Mouse (Mus musculus): ENCODE results near the gene Fbxl17.

The Fbxl17 gene

DNA sequence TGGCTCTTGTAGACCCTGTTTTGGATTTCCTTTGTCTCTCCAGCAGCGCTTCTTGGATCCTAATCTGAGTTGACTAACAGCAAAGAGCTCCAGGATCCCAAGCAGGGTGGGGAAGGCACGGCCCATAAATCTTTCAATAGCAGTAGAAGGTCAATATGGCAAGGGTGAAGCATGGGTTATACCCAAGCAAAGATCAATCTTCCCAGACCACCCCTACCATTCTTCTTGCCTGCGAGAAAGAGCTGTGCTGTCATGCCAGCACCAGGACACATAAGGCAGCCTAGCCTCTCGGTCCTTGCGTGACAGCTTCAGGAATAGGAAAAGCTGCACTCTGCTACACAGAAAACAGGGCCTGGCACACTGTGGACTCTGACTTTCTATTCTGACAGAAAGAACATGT is 279.0 kb downstream of the Fbxl17 start:
- DNase-seq (ENCODE audit: low read depth, low spot score) = no peak

- DNase-seq (ENCODE audit: low read depth, low spot score) = no peak
These were observed 282.8 kb downstream of the Fbxl17 start for GRCm38 (mm10) chr17:63217016-63217415.

- no peak for DNase-seq (ENCODE audit: low read depth, low spot score)
These were observed 287.8 kb downstream of the Fbxl17 start for GRCm38 (mm10) chr17:63212018-63212417.

DNA sequence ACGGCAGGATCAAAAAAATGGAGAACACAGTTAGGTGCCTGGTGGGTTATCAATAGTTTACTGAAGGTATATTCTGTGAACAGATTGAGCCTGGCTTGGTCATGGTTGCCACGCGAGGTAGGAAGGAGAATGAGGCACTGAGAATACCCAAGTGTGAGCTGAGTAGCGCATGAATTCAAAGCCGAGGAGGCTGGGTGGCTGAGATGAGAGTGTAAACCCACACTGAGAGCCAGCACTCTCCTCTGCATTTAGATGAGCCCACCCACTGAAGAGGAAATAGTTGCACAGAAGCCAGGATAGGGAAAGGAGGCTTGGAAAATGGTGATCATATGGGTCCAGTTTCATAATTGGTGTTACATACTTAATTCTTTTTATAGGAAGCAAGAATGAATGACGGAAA is 290.7 kb downstream of the Fbxl17 start:
- DNase-seq (ENCODE audit: low read depth, low spot score) = no peak

DNA sequence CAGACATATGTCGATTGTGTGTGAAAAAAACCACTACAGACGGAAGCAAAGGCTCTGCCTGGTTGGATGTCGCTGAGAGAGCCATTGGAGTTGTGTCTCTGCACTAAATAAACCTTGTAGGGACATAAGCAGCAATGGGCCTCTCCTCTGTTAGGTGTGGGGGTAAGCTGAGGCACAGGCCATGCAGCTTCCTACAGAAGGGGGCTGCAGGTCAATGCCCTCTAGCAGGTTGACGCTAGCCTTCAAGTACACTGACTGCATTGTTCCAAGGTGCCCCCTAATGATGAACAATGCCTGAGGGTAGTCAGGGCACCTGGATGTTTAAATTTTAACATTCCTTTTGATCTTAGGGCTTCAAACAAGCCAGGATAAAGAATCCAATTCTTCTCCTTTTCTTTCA is 291.5 kb downstream of the Fbxl17 start:
- no peak for DNase-seq (ENCODE audit: low read depth, low spot score)

DNA sequence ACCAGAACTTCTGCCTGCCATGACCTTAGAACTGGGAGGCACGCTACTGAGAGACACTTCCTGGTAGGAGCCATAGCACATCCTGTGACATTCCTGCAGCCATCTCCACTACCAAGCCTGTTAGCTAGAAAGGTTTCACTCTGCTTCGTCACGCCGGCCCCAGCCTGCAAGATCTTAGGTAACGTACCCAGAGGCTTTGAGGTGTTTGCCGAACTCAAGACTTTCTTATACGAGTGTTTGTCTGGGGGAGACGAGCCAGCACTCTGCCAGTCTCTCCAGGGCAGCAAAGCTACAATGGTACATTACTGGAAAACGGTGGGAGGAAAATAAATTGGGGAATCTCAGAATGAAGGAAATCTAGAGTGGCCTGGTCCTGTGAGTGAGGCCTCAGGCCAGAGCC is 292.1 kb downstream of the Fbxl17 start:
- no peak for DNase-seq (ENCODE audit: low read depth, low spot score)

DNA sequence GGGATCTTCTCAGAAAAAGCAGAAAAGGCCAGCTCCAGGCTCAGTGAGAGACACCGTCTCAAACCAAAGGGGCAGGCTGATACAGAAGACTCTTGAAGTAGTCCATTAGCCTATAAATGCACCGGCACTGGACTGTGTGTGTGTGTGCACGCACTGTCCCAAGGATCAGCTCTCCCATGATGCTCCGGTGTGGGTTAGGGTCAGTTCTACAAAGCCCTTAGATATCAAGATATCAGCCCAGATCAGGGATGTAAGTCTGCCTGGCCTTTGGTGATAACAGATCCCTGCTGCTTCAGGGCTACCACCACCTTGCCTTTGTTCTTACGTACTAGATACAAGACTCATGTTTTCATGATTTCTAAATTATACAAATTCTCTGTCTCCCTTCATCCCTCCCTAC is 294.5 kb downstream of the Fbxl17 start:
- no peak for DNase-seq (ENCODE audit: low read depth, low spot score)

DNA sequence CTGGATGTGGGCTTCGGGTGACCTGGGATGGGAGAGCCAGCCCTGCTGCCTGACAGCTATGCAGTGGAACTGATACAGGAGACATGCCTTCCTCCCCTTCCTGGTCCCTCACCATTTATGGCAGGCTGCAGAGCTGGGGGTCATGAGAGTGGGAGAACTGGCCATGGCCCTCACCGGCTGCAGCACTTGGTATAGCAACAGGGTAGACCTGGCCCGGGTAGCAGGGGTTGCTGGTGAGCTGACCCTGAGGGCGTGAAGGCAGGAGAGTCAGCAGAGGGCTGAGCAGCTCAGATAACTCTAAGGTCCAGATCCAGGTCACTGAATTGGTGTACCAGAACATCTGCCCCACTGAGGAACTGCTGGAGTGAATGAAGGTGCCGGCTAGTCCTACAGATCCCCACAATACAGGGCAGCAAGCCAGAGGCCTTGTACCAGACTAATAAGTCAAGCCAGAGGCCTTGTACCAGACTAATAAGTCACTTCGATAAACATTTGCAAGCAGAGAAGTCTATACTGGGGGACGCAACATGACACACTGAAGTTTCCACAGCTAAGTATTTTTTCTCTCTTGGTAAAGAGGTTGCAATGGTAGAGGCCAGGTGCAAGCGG is 296.1 kb downstream of the Fbxl17 start:
- DNase-seq (ENCODE audit: low read depth, low spot score) = no peak

- no peak for DNase-seq (ENCODE audit: low read depth, low spot score)
These were observed 301.1 kb downstream of the Fbxl17 start for GRCm38 (mm10) chr17:63198703-63199102.

- no peak for DNase-seq (ENCODE audit: low read depth, low spot score)
These were observed 304.3 kb downstream of the Fbxl17 start for GRCm38 (mm10) chr17:63195496-63195895.

- no peak for DNase-seq (ENCODE audit: low read depth, low spot score)
These were observed 306.6 kb downstream of the Fbxl17 start for GRCm38 (mm10) chr17:63193196-63193595.

DNA sequence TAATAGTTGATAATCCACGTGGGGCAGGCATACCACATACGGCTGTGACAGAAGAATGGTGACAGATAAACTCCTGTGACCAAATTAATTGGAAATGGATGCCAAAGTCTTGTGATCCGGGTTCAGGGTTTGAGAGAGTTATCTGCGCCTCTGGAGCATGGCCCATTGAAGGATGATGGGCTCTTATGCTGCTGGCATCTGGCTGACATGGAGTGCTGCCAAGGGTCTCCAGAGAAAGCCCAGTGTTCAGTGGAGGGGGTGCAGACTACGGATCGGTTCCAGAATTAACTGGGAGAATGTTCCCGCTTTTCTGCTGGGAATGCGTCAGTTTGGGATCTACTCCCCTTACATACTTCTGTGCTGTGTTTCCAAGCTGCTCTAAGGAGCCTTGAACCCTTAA is 308.5 kb downstream of the Fbxl17 start:
- DNase-seq (ENCODE audit: low read depth, low spot score) = no peak

DNA sequence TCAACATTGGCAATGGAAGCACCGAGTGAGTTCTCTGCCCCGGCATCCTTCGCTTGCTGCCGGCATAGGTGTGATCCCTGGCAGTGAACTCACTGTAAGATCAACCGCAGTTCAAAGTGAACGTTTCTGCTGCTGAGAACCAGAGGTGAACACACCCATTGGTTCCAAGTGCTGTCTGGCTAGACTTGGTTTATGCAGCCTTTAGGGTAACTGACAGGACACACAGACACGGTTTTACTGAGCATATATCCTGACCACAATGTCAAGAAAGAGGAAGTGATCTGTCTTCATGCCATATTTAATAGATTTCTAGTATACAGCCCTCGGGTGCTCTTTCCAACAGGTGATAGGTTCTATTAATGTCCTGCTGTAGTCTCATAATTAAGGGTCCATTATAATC is 310.5 kb downstream of the Fbxl17 start:
- DNase-seq (ENCODE audit: low read depth, low spot score) = no peak

DNA sequence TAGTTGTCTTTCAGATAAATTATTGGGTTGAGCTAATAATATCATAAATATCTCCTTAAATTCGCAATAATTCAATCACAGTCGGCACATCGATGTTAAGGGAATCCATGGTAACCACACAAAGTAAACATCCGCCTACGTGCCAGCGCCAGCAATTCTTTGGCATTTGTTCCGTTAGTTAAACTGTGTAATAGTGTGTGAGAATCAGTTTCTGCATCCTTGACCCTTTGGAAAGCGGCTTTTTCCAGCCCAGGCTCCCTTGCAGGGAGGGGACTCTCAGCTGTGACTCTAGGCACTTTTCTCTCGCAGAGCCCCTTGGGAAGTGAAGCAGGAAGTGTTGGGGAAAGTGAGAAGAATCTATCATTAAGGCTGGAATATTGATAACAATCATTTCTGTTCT is 314.3 kb downstream of the Fbxl17 start:
- DNase-seq (ENCODE audit: low read depth, low spot score) = no peak

DNA sequence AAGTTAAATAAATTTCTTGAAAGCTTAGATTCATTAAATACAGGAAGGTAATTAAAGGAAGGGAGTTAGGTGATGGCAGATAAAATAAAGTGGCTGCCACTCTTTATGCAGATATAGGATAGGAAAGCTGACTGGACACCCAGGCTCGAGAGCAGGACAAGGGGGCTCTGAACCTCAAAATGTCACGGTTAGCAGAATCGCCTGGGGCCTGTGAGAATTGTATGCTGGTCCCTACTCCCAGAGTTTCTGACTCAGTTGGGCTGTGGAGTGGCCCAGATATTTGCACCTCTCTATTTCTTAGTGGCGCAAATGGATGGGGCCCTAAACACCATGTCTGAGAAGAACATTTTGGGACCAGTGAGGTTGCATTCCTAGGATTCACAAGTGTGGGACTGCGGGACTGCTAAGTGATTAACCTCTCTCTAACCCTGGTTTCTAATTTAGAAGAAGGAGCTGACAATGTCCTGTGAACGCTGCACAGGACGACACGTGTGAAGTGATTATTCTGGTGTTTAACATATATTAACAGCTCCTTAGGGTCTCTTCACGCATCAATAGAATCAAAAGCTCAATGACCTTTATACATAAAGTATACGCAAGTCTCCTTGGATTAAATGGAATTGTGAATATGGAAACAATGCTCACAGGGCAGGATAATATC is 314.8 kb downstream of the Fbxl17 start:
- no peak for DNase-seq (ENCODE audit: low read depth, low spot score)

DNA sequence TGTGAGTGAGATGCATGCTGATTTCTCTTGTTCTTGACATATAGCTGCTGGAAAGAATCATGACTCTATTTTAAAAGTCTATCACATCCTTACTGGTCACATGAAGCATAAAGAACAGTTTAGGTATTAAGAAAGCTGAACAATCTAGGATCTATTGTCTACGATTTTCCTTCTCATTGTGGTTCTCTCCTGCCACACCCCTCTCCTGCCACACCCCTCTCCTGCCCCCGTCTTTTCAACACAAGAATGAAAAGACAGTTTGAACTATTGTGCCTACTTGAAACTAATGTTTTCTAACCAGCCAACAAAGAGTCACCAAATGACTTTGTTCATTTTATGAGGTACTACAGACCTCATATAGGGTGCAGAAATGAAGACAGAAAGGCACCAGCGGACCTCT is 316.4 kb downstream of the Fbxl17 start:
- DNase-seq (ENCODE audit: low read depth, low spot score) = peak; percentile 11

DNA sequence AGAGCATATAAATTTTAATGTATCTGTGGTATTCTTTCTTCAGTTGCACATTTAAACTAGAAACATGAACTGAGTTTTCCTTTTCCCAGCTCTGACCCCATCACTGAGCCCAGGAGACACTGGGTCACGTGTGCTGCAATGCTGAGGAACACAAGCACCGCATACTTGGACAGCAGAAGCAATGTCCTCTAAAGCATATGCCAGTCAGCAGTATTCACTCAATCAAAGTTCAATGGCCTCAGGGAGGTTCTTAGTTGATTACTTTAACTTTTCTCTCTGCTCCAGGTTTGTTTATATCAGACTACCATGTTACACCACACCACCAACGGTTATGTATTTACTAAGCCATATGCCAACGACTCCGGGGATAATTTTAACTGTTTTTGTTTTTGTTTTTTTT is 318.2 kb downstream of the Fbxl17 start:
- no peak for DNase-seq (ENCODE audit: low read depth, low spot score)

GRCm38 (mm10) chr17:63180042-63180441 is 319.8 kb downstream of the Fbxl17 start:
- no peak for DNase-seq (ENCODE audit: low read depth, low spot score)

DNA sequence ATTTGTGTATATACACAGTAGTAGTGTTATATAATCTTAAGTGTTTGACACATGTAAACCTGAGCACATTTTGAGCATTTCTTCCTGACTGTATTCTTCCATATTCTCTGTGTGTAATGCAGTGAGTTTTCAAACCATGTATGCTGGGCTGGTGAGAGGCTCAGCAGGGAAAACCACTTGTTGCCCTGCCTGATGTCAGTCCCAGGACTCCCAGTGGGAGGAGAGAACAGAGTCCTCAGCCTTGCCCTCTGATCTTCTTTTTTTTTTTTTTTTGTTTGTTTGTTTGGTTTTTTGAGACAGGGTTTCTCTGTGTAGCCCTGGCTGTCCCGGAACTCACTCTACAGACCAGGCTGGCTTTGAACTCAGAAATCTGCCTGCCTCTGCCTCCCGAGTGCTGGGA is 321.5 kb downstream of the Fbxl17 start:
- DNase-seq (ENCODE audit: low read depth, low spot score) = no peak

DNA sequence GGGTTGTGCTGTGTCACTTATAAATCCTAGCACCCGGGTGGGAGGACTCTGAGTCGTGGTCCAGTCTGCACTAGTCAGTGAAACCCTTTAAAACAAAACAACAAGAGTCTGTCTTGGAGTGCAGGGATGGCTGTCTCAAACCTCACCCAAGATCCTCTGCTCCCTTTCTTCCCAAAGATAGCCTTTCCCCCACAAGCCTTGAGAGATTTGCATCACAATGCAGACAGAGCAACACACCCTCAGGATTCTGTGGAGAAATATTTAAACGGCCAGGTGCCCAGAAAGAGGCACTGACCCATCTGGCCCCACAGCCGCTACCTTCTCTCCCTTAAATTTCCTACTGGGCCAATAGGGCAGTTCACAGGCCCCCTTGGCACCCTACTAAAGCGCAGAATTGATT is 323.4 kb downstream of the Fbxl17 start:
- DNase-seq (ENCODE audit: low read depth, low spot score) = peak; percentile 88

DNA sequence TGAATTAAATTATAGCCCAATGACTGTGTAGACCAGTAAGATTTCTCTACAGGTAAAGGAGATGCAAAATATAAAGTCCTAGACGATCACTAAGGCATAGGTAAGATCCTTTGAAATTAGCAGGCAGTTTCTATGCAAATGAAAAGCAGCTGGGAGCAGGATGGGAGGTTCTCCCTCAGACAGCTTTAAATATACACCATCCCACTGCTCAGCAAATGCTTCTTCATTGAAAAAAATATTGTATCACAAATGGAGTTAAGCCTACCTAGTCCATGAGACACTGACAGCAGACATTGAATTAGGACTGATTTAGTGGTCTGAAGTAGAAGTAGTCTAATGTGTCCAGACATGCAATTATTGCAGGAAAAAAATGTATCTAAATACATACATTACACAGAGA is 327.1 kb downstream of the Fbxl17 start:
- no peak for DNase-seq (ENCODE audit: low read depth, low spot score)

GRCm38 (mm10) chr17:63171890-63172491 is 327.8 kb downstream of the Fbxl17 start:
- DNase-seq (ENCODE audit: low read depth, low spot score) = no peak

DNA sequence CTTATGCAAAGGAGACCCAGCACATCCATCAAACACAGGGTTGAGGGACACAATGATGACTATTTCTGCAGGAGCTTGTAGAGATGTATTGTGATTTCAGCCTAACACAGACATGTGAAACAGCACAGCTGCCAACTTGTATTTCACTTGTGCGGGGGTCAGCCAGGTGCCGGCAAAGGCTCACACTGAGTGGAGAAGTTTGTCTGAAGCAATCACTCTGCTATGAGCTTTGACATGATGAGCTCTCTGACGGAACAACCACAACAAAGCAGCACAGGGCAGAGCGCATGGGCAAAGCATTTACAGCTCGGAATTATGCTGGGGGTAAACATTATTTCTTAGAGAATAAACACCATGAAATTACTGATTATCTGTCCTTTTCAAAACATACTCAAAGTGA is 328.6 kb downstream of the Fbxl17 start:
- no peak for DNase-seq (ENCODE audit: low read depth, low spot score)
